Mouse (Mus musculus): ENCODE data around the gene Spata21. TPM values are rescaled to one million over a fixed set of nuclear protein-coding genes. Genes with fewer than 3 reads are reported as not detected.
A peak's percentile ranks its signal among the peaks of the same experiment; 100 is the strongest.

The Spata21 gene
- total RNA-seq, 2 experiments from 2014 or later: 0.43 to 0.79 TPM

DNA sequence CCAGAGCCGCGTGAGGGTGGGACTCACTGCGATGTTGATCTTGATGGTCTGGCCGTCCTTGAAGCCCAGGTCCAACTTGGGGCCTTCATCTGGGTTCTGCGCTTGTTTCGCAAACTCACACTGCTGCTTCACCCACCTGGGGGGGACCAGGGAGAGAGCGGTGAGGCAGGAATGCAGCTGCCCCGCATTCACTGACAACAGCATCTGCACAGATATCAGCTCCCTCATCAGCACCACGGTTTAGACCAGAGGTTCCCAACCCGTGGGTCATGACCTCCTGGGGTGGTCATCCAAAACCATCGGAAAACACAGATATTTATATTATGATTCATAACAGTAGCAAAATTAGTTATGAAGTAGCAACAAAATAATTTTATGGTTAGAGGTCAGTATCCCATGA is 15.6 kb upstream of the Spata21 start:
- intact Hi-C loops (cut with DNase I): no loop called here
- DNase-seq (ENCODE audit: low spot score in 2 of 2): no peak

DNA sequence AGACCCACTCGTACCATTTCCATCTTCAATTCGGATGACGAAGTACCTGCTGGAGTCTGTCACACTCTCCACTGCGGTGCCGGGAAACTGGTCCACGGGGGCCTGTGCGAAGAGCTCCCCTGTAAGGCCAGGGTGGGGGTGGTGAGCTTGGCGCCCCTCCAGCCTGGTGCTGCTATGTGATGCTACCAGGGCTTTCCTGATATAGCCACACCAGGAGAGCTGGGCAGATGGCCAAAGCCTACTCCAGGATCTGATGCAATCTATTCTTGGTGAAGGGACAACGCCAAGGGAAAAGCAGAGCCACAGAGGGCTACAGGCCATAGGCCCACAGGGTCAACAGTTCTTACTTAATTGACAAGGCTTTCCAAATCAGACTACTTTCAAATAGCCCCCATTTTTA is 14.5 kb upstream of the Spata21 start:
- intact Hi-C loops (cut with DNase I): no loop called here
- peak; percentile 80 to 81 for DNase-seq (ENCODE audit: low spot score in 2 of 2)

DNA sequence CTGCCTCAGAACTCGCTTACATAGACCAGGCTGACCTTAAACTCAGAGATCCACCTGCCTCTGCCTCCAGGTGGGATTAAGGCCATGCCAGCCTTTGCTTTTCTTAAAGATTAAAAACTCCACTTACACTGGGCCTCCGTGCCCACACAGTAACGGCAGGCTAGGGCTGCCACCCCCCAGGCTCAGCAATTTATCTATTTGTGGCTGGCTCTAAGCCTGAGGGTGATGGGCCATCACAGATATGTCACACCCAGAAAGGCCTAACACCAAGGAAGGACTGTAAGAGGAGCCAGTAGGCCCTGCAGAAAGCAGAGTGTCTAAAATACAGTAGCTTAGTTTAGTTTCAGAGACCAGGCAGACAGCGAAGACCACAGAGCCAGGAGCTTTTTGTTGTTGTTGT is 14.0 kb upstream of the Spata21 start:
- no peak for DNase-seq (ENCODE audit: low spot score in 2 of 2)
- intact Hi-C loops (cut with DNase I): no loop called here

DNA sequence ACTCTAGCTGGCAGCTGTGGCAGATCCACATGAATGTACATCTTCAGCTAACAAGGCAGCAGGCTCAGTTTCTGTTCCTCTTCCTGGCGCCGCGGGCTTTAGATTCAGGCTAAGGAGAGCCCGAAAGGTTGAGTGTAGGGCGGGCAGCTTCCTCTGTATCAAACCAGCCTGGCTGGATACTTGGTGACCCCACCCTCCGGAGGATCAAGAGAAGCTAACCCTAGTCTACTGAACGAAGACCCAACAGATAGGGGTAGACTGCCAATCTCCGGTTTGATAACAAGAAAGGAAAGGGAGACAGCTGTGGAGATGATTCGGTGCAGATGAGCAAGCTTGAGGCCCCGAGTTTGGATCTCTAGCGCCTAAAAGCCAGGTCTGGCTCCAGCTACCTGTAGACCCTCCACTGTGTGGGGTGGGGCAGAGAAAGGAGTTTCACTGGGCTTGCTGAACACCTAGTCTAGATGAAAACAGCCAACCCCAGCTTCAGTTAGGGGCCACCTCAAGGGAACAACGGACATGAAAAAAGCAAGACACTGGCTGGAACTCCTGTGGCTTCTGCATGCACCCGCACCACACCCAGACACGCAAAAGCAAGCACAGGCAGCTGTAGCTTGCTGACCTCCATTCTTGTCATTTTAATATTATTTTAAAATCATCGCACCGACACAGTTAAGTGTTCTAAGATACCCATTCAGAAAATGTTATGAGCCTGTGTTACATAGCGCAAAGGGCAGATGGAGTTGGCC is 11.2 kb upstream of the Spata21 start:
- no peak for DNase-seq (ENCODE audit: low spot score in 2 of 2)
- intact Hi-C loops (cut with DNase I): loop anchor here (5.0 kb wide), 1 partner anchor 60 kb away; the partner anchor contains the start of gene Szrd1

DNA sequence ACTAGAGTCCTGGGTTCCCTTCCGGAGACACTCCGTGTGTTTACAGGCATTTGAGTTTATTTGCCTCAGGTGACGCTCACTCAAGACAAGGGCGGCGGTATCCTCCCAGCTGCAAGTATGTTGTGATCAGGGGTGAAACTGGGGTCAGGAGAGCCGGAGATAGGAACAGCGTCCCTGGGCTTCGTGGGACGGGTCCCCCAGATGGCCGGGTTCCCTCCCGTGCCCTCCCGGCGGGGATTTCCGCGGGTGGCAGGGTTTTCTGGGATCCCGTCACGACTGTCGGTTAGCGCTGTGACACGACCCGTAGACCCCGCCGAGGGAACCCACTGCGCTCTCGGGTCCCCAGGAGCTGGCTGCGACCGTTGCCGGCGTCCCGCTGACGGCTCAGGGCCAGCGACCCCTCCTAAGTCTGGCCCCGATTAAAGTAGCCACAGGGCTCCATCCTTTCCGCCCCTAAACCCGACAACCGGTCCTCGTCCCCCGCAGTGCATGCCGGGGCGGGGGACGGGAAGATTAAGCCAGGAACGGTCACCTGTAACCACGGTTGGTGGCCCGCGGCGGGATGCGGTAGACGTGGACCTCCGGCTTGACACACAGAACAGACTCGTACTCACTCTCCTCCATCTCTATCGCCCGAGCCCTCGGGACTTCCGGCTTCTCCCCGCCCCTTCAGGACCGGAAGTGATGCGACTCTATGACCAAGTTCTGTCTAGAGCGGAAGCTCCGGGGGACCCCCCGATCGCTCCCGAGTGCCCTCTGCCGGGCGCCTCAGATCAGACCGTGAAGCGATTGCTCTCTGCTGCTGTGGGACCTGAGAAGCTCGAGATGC is 10.2 kb upstream of the Spata21 start, which contains the start of gene Necap2:
Gene Necap2 (minus strand): TSS at position 677 of the 829 bp plus-strand sequence.
- peak; percentile 93 for DNase-seq (ENCODE audit: low spot score in 2 of 2)
- intact Hi-C loops (cut with DNase I): loop anchor here (5.0 kb wide), 1 partner anchor 59 kb away; the partner anchor contains the start of gene Szrd1

DNA sequence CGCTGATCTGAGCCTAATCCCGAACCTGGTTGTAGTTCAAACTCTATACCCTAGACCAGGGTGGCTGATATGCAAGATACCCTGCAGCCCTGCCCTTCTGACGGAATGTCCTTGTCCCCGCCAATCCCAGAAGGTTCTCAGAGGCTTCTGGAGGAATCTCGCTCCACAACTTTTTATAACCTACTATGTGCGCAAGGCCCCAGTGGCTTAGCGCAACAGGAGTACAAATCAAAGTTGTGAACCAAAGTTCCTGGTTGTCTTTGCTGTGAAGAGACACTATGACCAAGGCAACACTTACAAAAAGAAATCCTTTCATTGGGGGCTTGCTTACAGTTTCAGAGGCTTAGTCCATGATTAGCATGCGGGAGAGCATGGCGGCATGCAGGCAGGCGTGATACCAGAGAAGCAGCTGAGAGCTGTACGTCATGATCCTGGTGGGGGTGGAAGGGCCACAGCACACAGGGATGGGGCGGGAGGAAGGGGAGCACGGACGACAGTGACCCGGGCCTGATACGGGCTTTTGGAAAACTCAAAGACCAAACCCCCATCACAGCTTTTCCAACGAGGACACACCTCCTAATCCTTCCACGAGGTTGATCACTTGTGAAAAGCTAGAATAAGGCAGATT is 9.5 kb upstream of the Spata21 start:
- no peak for DNase-seq (ENCODE audit: low spot score in 2 of 2)
- intact Hi-C loops (cut with DNase I): loop anchor here (5.0 kb wide), 1 partner anchor 59 kb away; the partner anchor contains the start of gene Szrd1

DNA sequence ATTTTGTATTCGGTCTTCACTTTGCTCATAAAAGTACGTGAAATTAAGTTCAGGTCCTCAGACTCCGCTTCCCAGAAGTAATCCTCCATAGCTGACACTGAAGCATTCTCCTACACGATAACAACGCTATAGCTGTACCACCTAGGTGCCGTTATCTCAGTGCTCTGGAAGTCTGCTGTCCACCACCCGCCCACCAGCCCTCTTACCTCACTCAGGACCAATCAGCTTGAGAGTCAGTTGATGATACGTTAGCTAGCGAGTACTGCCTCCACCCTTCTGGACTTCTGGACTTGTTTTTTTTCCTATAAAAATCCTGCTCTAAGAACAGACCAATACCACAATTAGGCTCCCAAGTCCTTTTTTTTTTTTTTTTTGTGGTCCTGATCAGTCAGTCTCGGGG is 1.3 kb upstream of the Spata21 start:
- intact Hi-C loops (cut with DNase I): no loop called here
- no peak for DNase-seq (ENCODE audit: low spot score in 2 of 2)

DNA sequence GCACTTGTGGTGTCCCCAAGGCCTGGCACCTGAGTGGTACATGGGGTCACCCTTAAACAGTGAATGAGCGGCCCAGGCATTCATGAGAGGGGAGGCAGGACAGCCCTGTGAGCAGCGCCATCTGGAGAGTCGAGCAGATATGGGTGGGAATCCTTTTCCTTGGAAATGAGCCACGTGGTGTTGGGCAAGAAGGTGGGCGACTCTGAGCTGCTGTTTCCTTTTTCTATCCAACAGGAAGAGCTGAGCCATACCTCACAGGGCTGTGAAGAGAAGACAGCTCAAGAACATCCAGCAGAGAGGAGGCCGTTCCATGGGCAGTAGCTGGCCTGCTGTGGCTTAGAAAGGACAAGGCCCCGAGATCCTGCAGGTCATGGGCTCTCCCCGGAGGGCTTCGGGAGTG is 581 bp downstream of the Spata21 start:
- intact Hi-C loops (cut with DNase I): no loop called here
- DNase-seq (ENCODE audit: low spot score in 2 of 2): peak; percentile 39 to 52

DNA sequence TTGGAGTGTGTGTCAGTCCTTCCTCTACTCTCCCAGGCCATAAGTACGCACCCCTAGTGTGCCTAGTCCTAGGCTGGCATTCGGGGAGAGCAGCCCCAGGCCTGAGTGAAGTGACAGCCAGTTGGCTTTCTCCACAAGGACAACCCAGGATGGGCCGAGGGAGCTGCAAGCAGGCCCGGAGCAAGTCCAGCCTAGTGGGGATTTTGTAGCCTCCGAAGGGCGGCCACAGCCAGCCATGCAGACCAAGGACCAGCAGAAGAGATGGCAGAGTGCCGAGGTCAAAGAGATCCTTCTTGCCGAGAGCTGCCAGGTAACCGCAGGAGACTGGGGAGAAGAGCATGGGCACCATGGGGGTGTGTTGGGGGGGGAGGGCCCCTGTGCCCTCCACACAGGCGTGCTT is 6.9 kb downstream of the Spata21 start:
- DNase-seq (ENCODE audit: low spot score in 2 of 2): no peak
- intact Hi-C loops (cut with DNase I): no loop called here

DNA sequence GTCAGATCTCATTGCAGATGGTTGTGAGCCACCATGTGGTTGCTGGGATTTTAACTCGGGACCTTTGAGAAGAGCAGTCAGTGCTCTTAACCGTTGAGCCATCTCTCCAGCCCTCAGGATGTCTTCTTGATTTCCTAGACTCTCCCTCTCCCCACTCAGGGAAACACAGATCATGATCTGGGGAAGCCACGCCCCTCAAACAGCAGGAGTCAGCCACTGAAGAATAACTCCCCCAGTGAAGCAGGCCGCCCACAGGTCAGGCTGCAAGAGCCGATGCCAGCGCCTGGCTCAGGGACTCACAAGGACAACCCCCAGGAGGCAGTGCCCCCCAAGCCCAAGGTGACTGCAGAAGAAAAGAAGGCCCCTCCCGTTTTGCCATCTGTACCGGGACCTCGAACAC is 8.6 kb downstream of the Spata21 start:
- intact Hi-C loops (cut with DNase I): no loop called here
- DNase-seq (ENCODE audit: low spot score in 2 of 2): no peak

DNA sequence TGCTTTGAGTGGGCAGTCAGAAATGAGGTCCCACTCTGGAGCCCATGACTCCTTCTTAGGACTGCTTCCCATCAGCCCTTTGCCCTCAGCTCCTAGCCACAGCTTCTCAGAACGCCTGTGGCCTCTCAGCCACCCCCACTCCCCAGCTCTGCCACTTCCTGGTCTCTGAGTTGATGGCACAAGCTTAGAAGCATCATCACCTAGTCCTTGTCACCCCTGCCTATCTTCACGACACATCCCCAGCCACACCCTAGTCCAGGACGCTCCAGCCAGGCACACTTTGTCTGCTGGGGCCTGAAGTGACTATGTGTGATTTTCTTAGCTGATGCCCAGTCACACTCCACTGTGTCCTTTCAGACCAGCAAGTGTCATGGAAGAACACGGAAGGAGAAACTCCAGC is 10.8 kb downstream of the Spata21 start:
- no peak for DNase-seq (ENCODE audit: low spot score in 2 of 2)
- intact Hi-C loops (cut with DNase I): no loop called here

DNA sequence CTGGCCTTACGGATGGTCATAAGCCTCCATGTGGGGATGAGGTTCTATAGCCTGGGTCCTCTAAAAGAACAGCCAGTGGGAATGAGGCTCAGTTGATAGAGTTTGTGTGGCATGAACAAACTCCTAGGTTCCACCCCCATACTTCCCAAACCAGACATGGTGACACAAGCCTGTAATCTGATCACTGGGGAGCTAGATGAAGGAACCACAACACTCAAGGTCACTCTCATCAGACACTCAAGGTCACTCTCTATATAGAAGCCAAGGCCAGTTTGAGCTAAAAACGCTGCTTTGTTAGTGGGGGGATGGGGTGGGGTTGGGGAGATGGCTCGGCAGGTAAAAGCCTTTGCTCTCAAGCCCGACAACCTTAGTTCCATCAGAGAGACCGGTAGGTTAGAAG is 11.8 kb downstream of the Spata21 start:
- DNase-seq (ENCODE audit: low spot score in 2 of 2): no peak
- intact Hi-C loops (cut with DNase I): no loop called here

DNA sequence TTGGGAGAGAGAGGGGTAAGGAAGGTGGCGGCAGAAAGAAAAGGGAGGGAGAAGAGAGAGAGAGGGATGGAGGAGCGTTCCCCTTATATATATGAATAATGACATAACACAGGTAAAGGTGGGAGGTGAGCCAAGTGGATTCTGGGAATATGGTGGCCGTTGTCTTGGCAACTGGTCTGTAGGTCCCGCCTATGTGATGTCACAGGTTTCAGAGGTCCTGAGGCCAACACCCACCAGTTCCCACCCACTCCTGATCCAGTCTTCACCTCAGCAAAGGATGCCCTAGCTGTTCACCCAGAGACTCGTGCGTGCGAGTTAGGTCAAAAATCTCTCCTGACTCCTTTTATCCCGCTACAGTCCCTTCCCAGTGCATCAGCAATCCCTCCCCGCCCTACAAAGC is 13.2 kb downstream of the Spata21 start:
- no peak for DNase-seq (ENCODE audit: low spot score in 2 of 2)
- intact Hi-C loops (cut with DNase I): no loop called here

DNA sequence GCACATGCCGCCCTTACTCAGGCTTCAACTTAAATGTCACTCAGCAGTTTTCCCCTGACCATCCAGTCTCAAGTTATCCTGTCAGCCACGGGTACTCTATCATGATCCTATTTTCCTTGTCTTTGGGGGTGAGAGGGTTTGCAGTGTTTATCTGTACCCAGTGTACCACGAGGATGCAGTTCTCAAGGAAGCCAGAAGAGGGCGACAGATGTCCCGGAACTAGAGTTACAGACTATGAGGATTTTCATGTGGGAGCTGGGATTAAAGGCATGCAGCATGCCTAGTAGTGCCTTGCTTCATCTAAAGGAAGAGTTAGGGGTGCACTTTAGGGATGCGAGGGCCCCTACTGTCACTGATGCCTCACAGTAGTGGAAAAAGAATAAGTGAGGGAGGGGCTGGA is 13.7 kb downstream of the Spata21 start:
- DNase-seq (ENCODE audit: low spot score in 2 of 2): no peak
- intact Hi-C loops (cut with DNase I): no loop called here

DNA sequence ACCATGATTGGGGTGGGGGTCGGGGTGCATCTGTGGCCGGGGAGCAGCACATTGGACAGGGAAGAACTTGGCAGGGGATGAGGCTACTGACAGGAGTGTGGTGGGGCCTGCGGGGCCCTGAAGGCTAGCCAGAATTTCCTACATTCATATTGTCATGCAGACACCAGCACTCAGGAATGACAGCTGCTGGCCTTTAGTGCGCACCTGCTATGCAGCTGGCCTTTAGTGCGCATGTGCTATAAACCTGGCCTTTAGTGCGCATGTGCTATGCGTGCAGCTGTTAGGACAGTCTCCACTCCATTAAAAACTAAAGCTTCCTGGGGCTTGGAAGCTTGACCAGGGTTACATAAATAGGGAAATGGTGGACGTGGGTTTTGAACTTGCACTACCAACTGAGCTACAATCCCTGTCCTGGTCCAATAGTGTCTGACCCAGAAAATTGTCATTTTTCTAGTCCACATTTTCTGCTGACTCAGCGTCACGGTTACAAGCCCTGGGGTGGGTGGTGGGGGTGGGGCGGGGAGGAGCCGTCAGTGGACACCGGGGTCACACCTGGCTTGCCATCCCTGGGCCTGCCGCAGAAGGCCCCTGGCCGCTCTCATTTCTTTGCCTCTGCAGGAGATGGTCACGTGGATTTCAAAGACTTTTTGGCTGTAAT is 18.5 kb downstream of the Spata21 start:
- intact Hi-C loops (cut with DNase I): no loop called here

DNA sequence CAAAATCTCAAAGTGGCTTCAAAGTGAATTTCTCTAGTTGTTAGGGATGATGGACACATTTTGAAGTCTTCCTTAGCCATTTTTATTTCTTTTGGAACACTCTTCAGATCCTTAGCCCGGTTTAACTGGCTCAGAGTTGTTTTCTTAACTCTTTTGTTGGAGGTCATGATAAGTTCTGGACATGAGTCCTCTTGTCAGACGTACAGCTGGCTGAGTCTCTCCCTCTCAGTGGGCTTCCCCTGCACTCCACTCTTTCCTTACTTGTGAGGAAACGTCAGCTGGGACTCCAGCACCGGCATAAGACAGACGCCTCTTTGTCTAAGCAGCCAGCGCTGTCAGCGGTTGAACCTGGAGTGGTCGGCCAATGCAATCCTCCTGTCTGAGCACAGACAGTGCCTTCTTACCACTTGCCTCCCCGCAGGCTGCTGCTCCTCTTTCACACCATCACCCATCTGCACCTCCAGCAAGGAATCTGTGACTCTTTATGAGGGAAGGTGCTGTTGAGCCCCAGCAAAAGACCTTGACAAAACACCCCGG is 20.1 kb downstream of the Spata21 start:
- no peak for DNase-seq (ENCODE audit: low spot score in 2 of 2)
- intact Hi-C loops (cut with DNase I): no loop called here

More for the DNA sequence above, 18.5 kb downstream of the Spata21 start:
- no peak for DNase-seq (ENCODE audit: low spot score in 2 of 2)

DNA sequence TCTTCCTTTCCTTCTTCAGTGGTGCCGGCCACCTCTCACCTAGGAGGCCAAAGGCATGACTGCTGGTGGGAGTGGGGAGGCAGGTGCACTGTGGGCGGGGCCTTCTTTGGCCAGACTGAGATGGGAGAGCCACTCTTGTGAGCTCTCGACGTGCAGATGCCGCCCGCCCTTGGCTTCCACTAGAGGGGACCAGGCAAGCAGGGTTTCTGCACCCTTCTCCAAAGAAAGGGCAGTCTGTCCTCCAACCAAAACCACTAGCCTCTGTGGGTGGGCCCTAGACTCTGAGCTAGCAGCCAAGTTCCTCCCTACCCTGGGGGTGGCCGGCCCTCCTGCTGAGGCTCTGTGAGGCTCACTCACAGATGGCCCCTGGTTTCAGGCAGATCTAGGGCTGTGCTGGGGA is 25.7 kb downstream of the Spata21 start:
- DNase-seq (ENCODE audit: low spot score in 2 of 2): peak in 1 of 2 experiments; percentile 13

DNA sequence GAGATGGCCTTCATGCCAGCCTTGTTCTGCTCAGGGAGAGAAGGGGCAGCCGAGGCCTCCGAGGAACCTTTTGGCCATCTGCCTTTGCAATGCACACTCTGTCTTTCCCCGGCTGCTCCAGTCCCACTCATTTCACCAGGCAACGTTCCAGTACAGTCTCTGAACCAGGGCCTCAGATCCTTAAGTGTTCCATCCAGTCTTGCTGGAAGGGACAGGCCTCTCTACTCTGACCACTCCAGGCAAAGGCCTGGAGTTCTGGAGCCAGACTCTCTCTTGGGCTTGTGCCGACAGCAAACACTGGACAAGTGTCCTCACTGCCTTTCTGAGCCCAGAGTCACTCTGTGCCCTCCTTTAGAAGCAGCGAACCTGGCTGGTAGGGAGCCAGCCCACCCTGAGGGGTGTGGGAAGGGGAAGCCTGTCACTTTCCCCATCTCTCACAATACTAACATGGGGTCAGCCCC is 26.4 kb downstream of the Spata21 start:
- intact Hi-C loops (cut with DNase I): no loop called here
- peak in 1 of 2 experiments; percentile 35 for DNase-seq (ENCODE audit: low spot score in 2 of 2)

More for the DNA sequence above, 25.7 kb downstream of the Spata21 start:
- intact Hi-C loops (cut with DNase I): no loop called here

DNA sequence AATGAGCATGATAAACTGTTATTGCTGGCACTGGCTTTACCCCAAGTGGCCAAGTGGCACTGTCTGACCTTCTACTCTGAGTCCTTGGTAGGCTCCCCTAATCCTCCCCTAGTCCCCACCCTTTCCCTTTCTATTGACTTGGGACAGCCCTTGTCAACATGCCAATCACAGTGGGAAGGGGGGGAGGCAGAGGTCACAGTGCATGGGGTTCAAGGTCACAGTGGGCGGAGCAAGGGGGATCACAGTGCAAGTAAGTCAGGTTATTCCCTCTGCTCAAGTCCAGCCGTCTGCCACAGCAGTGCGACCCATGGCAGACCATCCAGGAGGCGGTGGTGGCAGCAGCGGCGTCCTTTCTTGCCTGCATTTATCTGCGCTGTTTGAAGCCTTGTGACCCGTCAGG is 27.3 kb downstream of the Spata21 start:
- no peak for DNase-seq (ENCODE audit: low spot score in 2 of 2)
- intact Hi-C loops (cut with DNase I): no loop called here
